Mouse (Mus musculus) thymus, adult 2 months (tissue): ENCODE measurements at regions not wholly inside any gene's neighbourhood (a gene's known extent, or its start where the extent isn't known, plus 50 kb on each side); places are given as distances from the start of the nearest gene placed in this dataset.
A peak's percentile ranks its signal among the peaks of the same experiment; 100 is the strongest.

ENCODE experiments used
- DNase-seq: peaks from one replicate; pipeline ENCODE4 v3.0.0; 2021
- H3K27ac ChIP-seq: fragments of 200-500 bp; 2 replicates; pipeline ENCODE4 v1.5.1; 2012; ENCODE audit warnings: low read length, control low read depth; ENCODE audit not compliant: control insufficient read depth, insufficient read depth
- H3K27me3 ChIP-seq: fragments of 200-500 bp; 2 replicates; pipeline ENCODE4 v1.6.1; 2012; ENCODE audit warnings: mild to moderate bottlenecking, low read length, moderate library complexity, mixed read lengths; ENCODE audit not compliant: control insufficient read depth, insufficient read depth
- H3K36me3 ChIP-seq: fragments of 200-500 bp; 2 replicates; pipeline ENCODE4 v1.6.1; 2012; ENCODE audit warnings: mild to moderate bottlenecking, low read length, moderate library complexity; ENCODE audit not compliant: control insufficient read depth, insufficient read depth
- H3K4me1 ChIP-seq: fragments of 200-500 bp; replicated peaks from 2 replicates; pipeline ENCODE4 v1.6.1; 2012; ENCODE audit warnings: low read length; ENCODE audit not compliant: control insufficient read depth, insufficient read depth
- H3K4me3 ChIP-seq: fragments of 200-500 bp; 2 replicates; pipeline ENCODE4 v1.5.1; 2012; ENCODE audit warnings: mild to moderate bottlenecking, low read length, control low read depth, moderate library complexity; ENCODE audit not compliant: control insufficient read depth, insufficient read depth
- CTCF ChIP-seq: fragments of 200-500 bp; IDR thresholded peaks from 2 replicates; pipeline ENCODE4 v1.5.1; 2012; ENCODE audit warnings: mild to moderate bottlenecking, control low read depth, low read length, moderate library complexity, borderline replicate concordance; ENCODE audit not compliant: control insufficient read depth, poor library complexity, insufficient read depth; ENCODE audit errors: extremely low read depth
- POLR2A ChIP-seq: fragments of 200-500 bp; IDR thresholded peaks from 2 replicates; pipeline ENCODE4 v1.6.1; 2012; ENCODE audit warnings: mild to moderate bottlenecking, low read length, control low read depth, moderate library complexity; ENCODE audit not compliant: control insufficient read depth, poor library complexity, insufficient read depth; ENCODE audit errors: extremely low read depth
- WGBS: fragments of 180-500 bp; shearing (Covaris S2); methylation state at CpG from one replicate; pipeline ENCODE4 v1.1.7; 2018; 5-methylcytosine and 5-hydroxymethylcytosine counted together

DNA sequence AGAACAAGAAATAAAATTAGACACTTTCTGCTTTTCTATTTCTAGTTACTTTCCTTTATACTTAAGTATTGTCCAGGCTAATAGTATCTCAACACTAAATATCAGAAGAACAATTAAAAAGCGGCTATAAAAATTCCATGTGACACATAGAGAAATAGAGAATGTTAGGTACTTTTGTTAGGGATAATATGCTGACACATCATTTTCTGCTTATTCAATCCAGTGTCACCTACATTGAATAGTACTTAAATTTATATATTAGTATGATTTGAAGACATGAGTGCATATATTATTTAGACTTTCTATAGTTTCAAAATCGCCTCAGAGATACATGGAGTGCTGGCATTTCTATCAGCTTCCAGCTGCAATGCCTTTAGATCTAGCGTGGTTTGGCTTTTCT is 267.1 kb upstream of the Usp25 start:
- H3K4me1 ChIP-seq, result no peaks in the 10 kb centered on the region
- no peak overlapping the region for H3K27ac ChIP-seq
- H3K27me3 ChIP-seq, result no peaks in the 10 kb centered on the region
- no peaks in the 10 kb centered on the region for H3K36me3 ChIP-seq
- TF ChIP-seq CTCF (no peak), POLR2A (no peak)
- 98% methylated on average over 3 of the region's 3 CpGs for WGBS
- H3K4me3 ChIP-seq, result no peak overlapping the region
- no peak for DNase-seq

DNA sequence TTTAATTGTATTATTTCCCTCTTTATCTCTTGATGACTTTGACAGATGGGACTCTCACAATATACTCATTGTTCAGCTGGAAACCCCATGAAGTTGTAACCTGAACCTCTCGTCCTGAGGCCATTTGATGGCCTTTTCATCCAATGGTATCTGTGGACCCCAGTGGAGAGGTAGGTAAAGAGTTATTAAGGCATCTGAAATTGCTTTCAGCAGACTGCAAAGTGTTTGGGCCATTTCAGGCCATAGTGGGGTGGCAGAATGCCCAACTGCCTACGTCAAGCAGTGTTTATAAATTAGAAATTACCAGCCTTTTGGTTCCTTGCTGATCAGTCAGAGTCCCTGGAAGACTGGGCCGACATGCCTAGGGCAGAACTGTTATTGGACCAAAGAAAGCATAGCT is 272.4 kb upstream of the Usp25 start:
- Histone ChIP-seq H3K4me1 (no peaks in the 10 kb centered on the region), H3K27ac (no peak overlapping the region), H3K27me3 (no peaks in the 10 kb centered on the region), H3K36me3 (no peaks in the 10 kb centered on the region), H3K4me3 (no peak overlapping the region)
- DNase-seq, result no peak
- 97% methylated on average over 3 of the region's 3 CpGs for WGBS
- TF ChIP-seq POLR2A (no peak), CTCF (no peak)

DNA sequence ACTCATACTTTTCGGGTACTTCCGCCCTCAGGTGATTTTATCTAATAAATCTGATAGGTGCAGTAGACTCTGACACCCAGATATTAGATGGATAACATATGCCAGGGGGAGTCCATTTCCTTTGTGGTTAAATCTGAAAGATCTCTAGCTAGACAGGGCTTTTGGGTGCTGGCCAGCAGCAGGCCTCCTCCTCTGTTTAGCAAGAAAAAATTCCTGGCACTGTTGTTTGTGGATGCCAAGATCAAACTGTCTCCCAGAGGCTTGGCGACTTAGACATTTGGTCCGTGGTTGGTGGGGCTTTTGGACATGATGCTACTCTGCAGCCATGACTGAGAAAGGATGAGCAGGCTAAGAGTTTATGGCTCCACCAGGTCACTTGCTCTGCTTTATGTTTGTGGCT is 287.5 kb upstream of the Usp25 start:
- Histone ChIP-seq H3K27me3 (no peaks in the 10 kb centered on the region), H3K27ac (no peak overlapping the region), H3K4me3 (no peak overlapping the region), H3K36me3 (no peaks in the 10 kb centered on the region), H3K4me1 (no peaks in the 10 kb centered on the region)
- no peak for TF ChIP-seq CTCF
- TF ChIP-seq POLR2A, result no peak
- no peak for DNase-seq
- WGBS, result 89% methylated on average over 4 of the region's 4 CpGs

DNA sequence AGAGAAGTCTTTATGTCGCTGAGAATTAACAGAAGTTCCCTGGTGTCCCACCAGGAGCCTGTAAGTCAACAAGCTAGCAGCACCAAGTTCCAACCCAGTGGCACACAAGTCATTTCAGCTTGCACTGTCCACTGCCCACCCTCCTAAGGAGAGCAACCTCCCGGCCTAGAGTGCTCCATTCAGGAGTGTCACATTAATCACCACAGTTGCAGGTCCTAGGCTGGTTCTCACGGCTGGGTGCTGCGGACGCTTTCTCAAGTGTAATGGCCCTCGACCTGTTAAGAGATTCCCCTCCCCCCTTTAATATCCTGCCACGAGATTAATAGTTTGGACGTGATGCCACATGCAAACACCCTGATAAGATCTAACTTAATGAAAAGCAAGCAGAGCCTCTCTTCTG is 288.2 kb upstream of the Usp25 start:
- Histone ChIP-seq H3K36me3 (no peaks in the 10 kb centered on the region), H3K4me3 (no peak overlapping the region), H3K4me1 (no peaks in the 10 kb centered on the region), H3K27me3 (no peaks in the 10 kb centered on the region), H3K27ac (no peak overlapping the region)
- 89% methylated on average over 8 of the region's 8 CpGs for WGBS
- TF ChIP-seq POLR2A, result no peak
- no peak for DNase-seq

DNA sequence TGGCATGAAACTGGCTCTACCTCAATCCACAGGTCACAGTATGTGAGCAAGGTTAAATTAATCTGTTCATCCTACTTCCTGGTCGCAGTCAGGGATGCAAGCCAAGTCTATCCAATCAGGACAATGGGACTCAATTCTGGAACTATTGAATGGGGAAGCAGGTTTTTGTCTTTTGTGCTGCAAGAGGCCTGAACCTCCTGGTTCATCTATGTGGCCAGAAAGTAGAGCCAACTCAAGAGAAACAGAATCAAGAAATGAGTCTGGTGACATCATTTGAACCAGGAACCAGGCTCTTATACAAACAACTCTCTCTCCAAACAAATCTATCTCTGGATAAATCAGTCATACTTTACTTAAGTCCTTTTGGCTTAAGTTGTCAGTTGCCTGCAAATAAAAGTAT is 294.7 kb upstream of the Usp25 start:
- Histone ChIP-seq H3K36me3 (no peaks in the 10 kb centered on the region), H3K27ac (no peak overlapping the region), H3K4me1 (no peaks in the 10 kb centered on the region), H3K27me3 (no peaks in the 10 kb centered on the region), H3K4me3 (no peak overlapping the region)
- DNase-seq, result no peak
- TF ChIP-seq POLR2A, result no peak
- TF ChIP-seq CTCF, result no peak
- WGBS, result 96% methylated on average over 1 of the region's 1 CpGs

GRCm38 (mm10) chr16:76718147-76718546 is 295.4 kb upstream of the Usp25 start:
- 100% methylated on average over 1 of the region's 1 CpGs for WGBS
- TF ChIP-seq CTCF (no peak), POLR2A (no peak)
- Histone ChIP-seq H3K4me1 (no peaks in the 10 kb centered on the region), H3K27me3 (no peaks in the 10 kb centered on the region), H3K36me3 (no peaks in the 10 kb centered on the region), H3K4me3 (no peak overlapping the region), H3K27ac (no peak overlapping the region)
- no peak for DNase-seq

- Histone ChIP-seq H3K4me3 (no peak overlapping the region), H3K27ac (no peak overlapping the region), H3K4me1 (no peaks in the 10 kb centered on the region), H3K27me3 (no peaks in the 10 kb centered on the region), H3K36me3 (no peaks in the 10 kb centered on the region)
- WGBS, result 8% methylated on average over 6 of the region's 6 CpGs
- peak; percentile 29 for DNase-seq
- TF ChIP-seq POLR2A (no peak), CTCF (no peak)
Measured at GRCm38 (mm10) chr16:76694913-76695312, 318.6 kb upstream of the Usp25 start.
